Mouse (Mus musculus): ENCODE data around the gene Wdr26. TPM values are rescaled to one million over a fixed set of nuclear protein-coding genes. Genes with fewer than 3 reads are reported as not detected.

Gene Wdr26
- polyA plus RNA-seq, 1 experiment from 2014 or later = 43.7 TPM

- H3K4me3 ChIP-seq (ENCODE audit: low read depth, low read length) = no peak overlapping the region
- no peak for TF ChIP-seq CTCF (IDR thresholded peaks at IDR 0.05; ENCODE audit: low read depth)
- no peaks in the 10 kb centered on the region for H3K36me3 ChIP-seq (ENCODE audit: insufficient read depth)
- 0 out of 2 replicates have a peak, but pooled peaks cover 7% of the 10 kb centered on the region for H3K4me1 ChIP-seq (ENCODE audit: insufficient read depth)
- H3K27me3 ChIP-seq (ENCODE audit: insufficient read depth, low read length) = no peaks in the 10 kb centered on the region
- no peak overlapping the region; the same call in 1 of the 2 replicates for H3K9ac ChIP-seq
- no peak overlapping the region for H3K27ac ChIP-seq (ENCODE audit: low read depth)
- DNase-seq = peak; percentile 55
- no peaks in the 10 kb centered on the region for H3K9me3 ChIP-seq (ENCODE audit: low read depth, low read length)
- H3K4me2 ChIP-seq = peak overlapping the region; percentile 43
- ATAC-seq (ENCODE audit: insufficient read depth) = peak; percentile 61; the same call in 1 of the 2 replicates
- 35% methylated on average over 8 of the region's 8 CpGs for whole genome bisulfite sequencing
Measured at GRCm38 (mm10) chr1:181234326-181235035, 22.7 kb upstream of the Wdr26 start.

GRCm38 (mm10) chr1:181233734-181234133 lies 21.9 kb upstream of the Wdr26 start:
- TF ChIP-seq CTCF (IDR thresholded peaks at IDR 0.05; ENCODE audit: low read depth) = no peak
- Histone ChIP-seq H3K9ac (no peak overlapping the region), H3K36me3 (ENCODE audit: insufficient read depth) (no peaks in the 10 kb centered on the region), H3K27me3 (ENCODE audit: insufficient read depth, low read length) (no peaks in the 10 kb centered on the region), H3K4me2 (peak overlapping the region; percentile 43), H3K4me3 (ENCODE audit: low read depth, low read length) (no peak overlapping the region), H3K27ac (ENCODE audit: low read depth) (no peak overlapping the region), H3K4me1 (ENCODE audit: insufficient read depth) (0 out of 2 replicates have a peak, but pooled peaks cover 7% of the 10 kb centered on the region), H3K9me3 (ENCODE audit: low read depth, low read length) (no peaks in the 10 kb centered on the region)
- DNase-seq (no peak), ATAC-seq (ENCODE audit: insufficient read depth) (no peak)
- 89% methylated on average over 6 of the region's 6 CpGs for WGBS

GRCm38 (mm10) chr1:181232307-181233027 lies 20.7 kb upstream of the Wdr26 start:
- peak; percentile 63 for ATAC-seq (ENCODE audit: insufficient read depth)
- Histone ChIP-seq H3K4me1 (ENCODE audit: insufficient read depth) (0 out of 2 replicates have a peak, but pooled peaks cover 7% of the 10 kb centered on the region), H3K27me3 (ENCODE audit: insufficient read depth, low read length) (no peaks in the 10 kb centered on the region), H3K27ac (ENCODE audit: low read depth) (no peak overlapping the region), H3K4me2 (no peak overlapping the region), H3K9ac (no peak overlapping the region), H3K36me3 (ENCODE audit: insufficient read depth) (no peaks in the 10 kb centered on the region), H3K4me3 (ENCODE audit: low read depth, low read length) (no peak overlapping the region), H3K9me3 (ENCODE audit: low read depth, low read length) (no peaks in the 10 kb centered on the region)
- peak; percentile 89 for DNase-seq
- peak; percentile 84 for TF ChIP-seq CTCF (IDR thresholded peaks at IDR 0.05; ENCODE audit: low read depth)
- 25% methylated on average over 8 of the region's 8 CpGs for WGBS

- H3K9me3 ChIP-seq (ENCODE audit: low read depth, low read length) = no peaks in the 10 kb centered on the region
- WGBS = 80% methylated on average over 9 of the region's 9 CpGs
- DNase-seq (no peak), ATAC-seq (ENCODE audit: insufficient read depth) (no peak)
- H3K4me1 ChIP-seq (ENCODE audit: insufficient read depth) = 0 out of 2 replicates have a peak, but pooled peaks cover 7% of the 10 kb centered on the region
- H3K4me3 ChIP-seq (ENCODE audit: low read depth, low read length) = no peak overlapping the region
- no peak overlapping the region for H3K27ac ChIP-seq (ENCODE audit: low read depth)
- H3K9ac ChIP-seq = no peak overlapping the region
- no peak for TF ChIP-seq CTCF (IDR thresholded peaks at IDR 0.05; ENCODE audit: low read depth)
- no peaks in the 10 kb centered on the region for H3K36me3 ChIP-seq (ENCODE audit: insufficient read depth)
- no peak overlapping the region for H3K4me2 ChIP-seq
- H3K27me3 ChIP-seq (ENCODE audit: insufficient read depth, low read length) = no peaks in the 10 kb centered on the region
Measured at GRCm38 (mm10) chr1:181231821-181232220, 20.0 kb upstream of the Wdr26 start.

GRCm38 (mm10) chr1:181231262-181231661 lies 19.5 kb upstream of the Wdr26 start:
- no peak overlapping the region for H3K4me2 ChIP-seq
- H3K9ac ChIP-seq = no peak overlapping the region
- no peak overlapping the region for H3K27ac ChIP-seq (ENCODE audit: low read depth)
- H3K9me3 ChIP-seq (ENCODE audit: low read depth, low read length) = no peaks in the 10 kb centered on the region
- 0 out of 2 replicates have a peak, but pooled peaks cover 7% of the 10 kb centered on the region for H3K4me1 ChIP-seq (ENCODE audit: insufficient read depth)
- no peak for ATAC-seq (ENCODE audit: insufficient read depth)
- no peak overlapping the region for H3K4me3 ChIP-seq (ENCODE audit: low read depth, low read length)
- H3K27me3 ChIP-seq (ENCODE audit: insufficient read depth, low read length) = no peaks in the 10 kb centered on the region
- no peak for DNase-seq
- no peak for TF ChIP-seq CTCF (IDR thresholded peaks at IDR 0.05; ENCODE audit: low read depth)
- WGBS = 51% methylated on average over 7 of the region's 7 CpGs
- no peaks in the 10 kb centered on the region for H3K36me3 ChIP-seq (ENCODE audit: insufficient read depth)

- Histone ChIP-seq H3K4me2 (no peak overlapping the region), H3K27ac (ENCODE audit: low read depth) (no peak overlapping the region), H3K4me1 (ENCODE audit: insufficient read depth) (0 out of 2 replicates have a peak, but pooled peaks cover 7% of the 10 kb centered on the region), H3K27me3 (ENCODE audit: insufficient read depth, low read length) (no peaks in the 10 kb centered on the region), H3K9me3 (ENCODE audit: low read depth, low read length) (no peaks in the 10 kb centered on the region), H3K36me3 (ENCODE audit: insufficient read depth) (no peaks in the 10 kb centered on the region), H3K4me3 (ENCODE audit: low read depth, low read length) (no peak overlapping the region), H3K9ac (no peak overlapping the region)
- no peak for TF ChIP-seq CTCF (IDR thresholded peaks at IDR 0.05; ENCODE audit: low read depth)
- ATAC-seq (ENCODE audit: insufficient read depth) (no peak), DNase-seq (peak; percentile 14)
- 15% methylated on average over 10 of the region's 10 CpGs for WGBS
Measured at GRCm38 (mm10) chr1:181230731-181231148, 18.9 kb upstream of the Wdr26 start.

- ATAC-seq (ENCODE audit: insufficient read depth) = no peak
- no peaks in the 10 kb centered on the region for H3K9me3 ChIP-seq (ENCODE audit: low read depth, low read length)
- H3K9ac ChIP-seq = no peak overlapping the region
- H3K27me3 ChIP-seq (ENCODE audit: insufficient read depth, low read length) = no peaks in the 10 kb centered on the region
- H3K4me3 ChIP-seq (ENCODE audit: low read depth, low read length) = no peak overlapping the region
- WGBS = 82% methylated on average over 5 of the region's 5 CpGs
- no peak for TF ChIP-seq CTCF (IDR thresholded peaks at IDR 0.05; ENCODE audit: low read depth)
- no peak overlapping the region for H3K27ac ChIP-seq (ENCODE audit: low read depth)
- DNase-seq = no peak
- H3K4me2 ChIP-seq = no peak overlapping the region
- no peaks in the 10 kb centered on the region for H3K36me3 ChIP-seq (ENCODE audit: insufficient read depth)
- H3K4me1 ChIP-seq (ENCODE audit: insufficient read depth) = 0 out of 2 replicates have a peak, but pooled peaks cover 7% of the 10 kb centered on the region
Measured at GRCm38 (mm10) chr1:181229046-181229445, 17.2 kb upstream of the Wdr26 start.
